Mouse (Mus musculus): ENCODE measurements at regions not wholly inside any gene's neighbourhood (a gene's known extent, or its start where the extent isn't known, plus 50 kb on each side); places are given as distances from the start of the nearest gene placed in this dataset.

GRCm38 (mm10) chr3:42154909-42155308 is 412.5 kb downstream of the D3Ertd751e start:
- TF ChIP-seq CTCF (IDR thresholded peaks at IDR 0.05; ENCODE audit: low read depth), result no peak
- TF ChIP-seq EP300 (IDR thresholded peaks at IDR 0.05; ENCODE audit: low read depth), result no peak
